Mouse (Mus musculus) skeletal muscle tissue, adult 2 months (tissue): Measurements from ENCODE around the gene Foxl2.

Source experiments
- DNase-seq: peaks from one replicate; pipeline ENCODE4 v3.0.0-alpha.2; 2012; ENCODE audit warnings: low read depth, low spot score

Foxl2 gene

DNA sequence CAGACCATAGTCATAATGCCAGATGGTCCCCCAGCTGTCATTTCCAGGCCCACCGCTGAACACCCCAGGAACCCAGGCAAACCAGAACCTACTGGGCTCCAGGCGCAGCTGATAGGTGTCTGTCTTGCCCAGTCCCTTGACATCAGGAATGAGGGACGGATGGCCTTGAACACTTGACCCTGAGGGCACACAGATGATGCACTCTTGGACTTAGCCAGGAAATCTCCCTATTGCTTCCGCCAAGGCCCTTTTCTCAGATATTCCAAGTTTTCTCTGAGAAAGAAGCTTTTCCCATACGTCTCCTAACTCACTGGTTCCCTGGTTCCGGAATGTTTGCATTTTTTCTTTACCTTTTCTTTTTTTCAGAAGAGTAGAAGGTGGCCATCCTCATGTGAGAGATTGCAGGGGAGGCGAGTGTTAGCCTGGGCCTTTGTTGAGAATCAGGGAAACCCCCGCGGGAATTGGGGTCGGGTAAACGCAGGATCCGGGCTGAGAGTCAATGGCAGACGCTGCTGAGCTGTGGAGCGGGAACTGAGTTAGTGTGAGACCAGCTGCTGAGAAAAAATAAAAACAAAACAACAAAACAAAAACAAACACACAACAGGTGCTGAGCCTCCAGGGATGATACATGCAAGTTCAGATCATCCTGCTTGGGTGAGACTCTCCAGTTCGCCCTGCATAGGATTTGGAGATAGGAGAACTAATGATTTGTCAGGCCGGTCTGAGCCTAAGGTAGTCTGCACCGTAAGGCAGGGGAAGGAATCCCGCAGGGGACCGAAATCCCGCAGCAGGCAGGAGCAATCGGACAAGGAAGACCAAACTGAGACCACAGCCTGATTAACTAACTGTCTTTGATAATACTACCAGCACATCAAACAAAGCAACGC is 6.7 kb downstream of the Foxl2 start:
- DNase-seq, result no peak

DNA sequence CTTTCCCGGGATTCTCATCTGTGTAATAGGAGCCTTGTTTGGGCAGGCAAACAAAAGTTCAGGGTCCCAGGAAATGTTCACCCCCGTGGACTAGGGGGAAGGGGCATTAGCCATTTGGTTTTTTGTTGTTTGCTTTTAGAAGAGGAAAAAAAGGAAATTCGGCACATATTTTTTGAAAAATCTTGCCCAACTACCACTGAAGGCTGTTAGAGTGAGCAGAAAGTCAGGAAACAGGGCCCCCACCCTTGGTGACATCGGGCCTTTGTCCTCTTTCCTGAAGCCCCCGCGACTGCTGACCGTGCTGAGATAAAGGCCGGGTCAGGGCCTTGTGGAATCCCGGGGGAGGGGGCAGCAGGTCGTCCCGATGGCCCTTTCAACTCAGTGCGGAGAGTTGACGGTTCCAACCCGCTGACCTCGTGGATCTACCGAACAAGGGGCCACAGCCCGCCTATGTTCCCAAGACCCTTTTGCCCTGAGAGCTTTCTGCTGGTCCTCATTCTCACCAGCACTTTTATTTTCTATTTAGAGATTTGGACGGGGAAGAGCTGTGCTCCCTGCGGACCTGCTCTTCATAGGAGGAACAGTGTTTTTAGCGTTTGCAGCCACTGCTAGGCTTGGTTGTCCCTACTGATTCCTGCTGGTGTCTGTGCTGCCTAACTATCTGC is 7.5 kb downstream of the Foxl2 start:
- DNase-seq, result no peak

DNA sequence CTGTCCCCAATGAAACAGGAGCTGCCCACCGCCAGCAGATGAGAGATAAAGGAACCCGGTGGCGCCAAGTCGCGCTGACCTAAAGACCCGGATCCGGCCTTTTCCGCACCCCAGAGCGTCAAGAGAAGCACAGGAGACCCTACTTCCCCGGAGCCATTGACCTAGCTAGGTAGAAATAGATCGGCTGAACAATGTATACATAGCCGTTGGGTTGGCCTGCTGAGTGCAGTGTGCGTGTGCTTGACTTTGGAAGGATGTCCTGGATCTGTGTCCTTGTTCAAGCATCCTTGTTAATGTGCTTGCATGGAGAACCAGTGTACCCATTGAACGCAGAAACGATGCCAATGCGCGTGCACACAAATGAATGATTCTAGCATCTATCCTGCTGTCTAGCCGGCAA is 8.6 kb downstream of the Foxl2 start:
- DNase-seq, result no peak

DNA sequence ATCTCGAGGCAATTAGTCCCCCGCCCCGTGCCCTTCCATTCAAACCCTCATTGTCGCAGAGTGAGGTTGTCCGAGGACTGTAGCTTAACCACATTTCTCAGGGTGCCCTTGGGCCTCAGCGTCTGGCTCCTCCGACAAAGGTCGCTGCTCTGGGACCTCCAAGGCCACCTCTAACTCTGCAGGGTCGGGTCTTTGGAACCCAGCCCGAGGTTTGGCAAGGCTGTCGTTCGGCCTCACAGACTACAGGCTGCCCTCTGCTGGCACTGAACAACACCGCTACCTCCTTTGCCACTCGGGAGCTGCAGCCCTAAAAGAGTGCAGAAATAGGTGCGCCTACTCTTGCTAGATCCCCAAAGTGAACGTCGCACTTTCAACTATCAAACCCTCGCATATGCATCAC is 10.0 kb downstream of the Foxl2 start:
- DNase-seq, result no peak

DNA sequence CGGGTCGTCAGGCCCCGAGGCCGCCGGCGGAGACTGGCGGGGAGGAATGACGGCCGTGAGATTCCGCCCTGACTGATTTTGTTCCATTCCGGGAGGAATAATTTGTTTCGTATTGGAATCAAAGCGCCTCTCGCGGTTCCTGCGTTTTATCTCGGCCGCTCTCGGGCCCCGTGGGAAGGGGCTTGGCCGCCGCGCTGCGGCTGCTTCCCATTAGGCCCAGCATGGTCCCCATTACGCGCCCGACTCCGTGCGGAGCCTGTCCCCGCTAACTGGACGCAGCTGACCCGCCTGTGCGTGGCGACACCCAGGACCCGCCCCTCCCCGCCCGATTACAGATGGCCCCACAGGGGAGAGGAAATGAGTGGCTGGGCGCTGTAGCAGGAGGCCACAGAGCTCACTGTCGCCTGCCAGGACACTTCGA is 18.0 kb downstream of the Foxl2 start:
- no peak for DNase-seq

DNA sequence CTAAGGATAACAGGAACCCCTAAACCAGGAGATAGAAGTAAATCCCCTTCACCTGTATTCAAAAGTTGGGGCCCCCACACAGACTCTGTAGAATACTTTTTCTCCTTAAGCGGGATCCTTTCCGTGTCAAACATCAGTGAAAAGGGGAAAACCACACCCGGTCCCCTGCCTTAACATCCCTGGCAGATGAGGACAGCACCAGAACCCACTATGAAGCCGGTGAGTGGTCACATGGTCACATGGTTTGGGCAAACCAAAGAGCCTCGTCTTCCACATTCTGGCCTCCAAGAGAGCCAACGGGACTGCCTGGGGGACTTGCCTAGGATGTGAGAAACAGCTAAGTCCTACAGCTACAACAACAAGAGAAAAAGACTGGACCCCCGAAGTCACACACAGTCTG is 18.5 kb downstream of the Foxl2 start:
- no peak for DNase-seq

DNA sequence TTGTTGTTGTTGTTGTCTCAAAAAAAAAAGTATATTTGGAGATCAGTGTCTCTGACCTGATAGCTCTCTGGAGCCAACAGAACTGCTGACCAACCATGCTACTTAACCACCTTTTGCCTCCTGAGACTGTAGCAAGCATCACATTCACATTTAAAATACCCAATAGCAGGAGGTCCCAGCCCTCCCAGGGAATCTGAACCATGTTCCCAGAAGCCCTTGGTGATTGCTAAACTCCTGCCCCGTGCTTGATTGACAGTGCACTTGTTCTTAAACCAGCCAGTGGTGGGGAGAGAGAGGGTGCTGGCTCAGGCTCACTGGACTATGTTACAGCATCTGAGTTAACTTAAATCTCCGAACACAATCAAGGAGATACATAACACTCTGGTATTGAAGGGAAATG is 19.8 kb downstream of the Foxl2 start:
- DNase-seq, result no peak

DNA sequence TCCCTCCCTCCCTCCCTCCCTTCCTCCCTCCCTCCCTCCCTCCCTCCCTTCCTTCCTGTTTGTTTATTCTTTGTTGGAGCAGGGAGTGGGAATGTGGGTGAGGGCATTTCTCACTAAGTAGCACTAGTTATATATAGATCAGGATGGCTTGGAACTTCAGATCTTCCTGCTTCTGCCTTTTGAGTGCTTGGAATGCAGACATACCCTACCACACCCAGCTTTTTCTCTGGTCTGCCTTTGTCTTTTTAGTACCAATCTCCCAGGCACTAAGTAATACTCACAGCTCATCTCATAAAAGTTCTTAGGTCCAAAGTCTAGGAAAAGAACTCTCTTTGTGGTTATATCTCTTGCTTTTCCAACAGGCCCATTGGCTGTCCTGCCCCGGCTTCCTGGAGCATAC is 21.0 kb downstream of the Foxl2 start:
- DNase-seq, result no peak

DNA sequence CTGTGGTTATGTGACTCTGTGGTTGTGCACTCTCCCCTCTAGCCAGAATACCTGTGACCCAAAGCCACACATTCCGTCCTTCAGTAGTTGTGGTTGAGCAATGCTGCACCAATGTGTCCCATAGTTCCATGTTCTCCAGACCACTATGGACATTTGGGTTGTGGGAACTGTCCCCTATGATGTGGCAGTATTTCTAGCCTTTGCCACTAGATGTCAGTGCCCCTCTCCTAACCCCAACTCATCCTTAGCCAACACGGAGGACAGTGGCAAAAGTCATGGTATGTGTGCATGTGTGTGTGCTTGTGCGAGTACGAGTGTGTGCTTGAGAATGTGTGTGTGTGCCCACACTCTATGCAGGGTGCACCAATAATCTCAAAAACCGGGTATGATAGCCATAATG is 21.4 kb downstream of the Foxl2 start:
- DNase-seq, result no peak

DNA sequence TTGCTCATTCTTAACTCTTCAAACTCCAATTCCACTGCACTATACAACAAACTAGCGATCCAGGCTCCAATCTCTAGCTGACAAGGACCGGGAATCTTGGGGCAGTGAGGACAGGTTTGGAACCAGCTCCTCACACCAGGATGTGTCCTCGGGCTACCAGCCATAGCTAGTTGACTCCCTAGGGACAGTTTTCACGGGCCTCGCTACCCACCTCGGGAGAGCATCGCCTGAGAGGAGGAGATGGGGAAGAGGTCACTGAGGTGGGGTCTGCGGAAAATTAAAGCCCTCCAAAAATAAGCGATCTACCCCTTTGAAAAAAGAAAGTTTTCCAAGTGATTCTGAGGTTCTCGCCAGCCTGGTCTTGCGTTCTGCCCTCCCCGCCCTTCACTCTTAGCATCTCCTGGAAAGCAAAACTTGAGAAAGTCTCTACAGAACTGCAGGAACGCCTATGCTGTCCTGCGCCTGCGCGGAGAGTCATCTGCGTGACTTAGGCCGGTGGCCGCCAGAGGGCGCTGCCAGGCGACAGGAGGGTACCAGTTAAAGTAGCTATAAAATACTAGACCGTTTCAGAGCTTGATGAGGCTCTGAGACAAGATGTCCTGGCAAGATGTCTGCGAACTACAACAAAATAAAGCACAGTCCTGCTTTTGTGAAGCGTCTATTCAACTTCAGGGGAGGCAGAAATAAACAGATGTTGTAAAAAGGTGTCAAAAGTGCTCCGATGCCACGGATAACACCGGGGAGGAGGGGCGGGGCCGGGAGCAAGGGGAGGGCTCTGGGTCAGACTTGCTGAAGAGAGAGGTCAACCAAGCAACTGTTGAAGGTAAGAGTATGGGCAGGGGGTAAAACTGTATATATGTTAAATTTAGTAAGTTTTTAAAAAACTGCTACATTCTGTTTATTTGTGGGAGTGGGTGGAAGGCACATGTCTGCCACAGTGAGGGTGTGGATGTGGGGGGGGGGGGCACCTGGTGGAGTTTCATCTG is 24.6 kb downstream of the Foxl2 start:
- peak; percentile 70 for DNase-seq

DNA sequence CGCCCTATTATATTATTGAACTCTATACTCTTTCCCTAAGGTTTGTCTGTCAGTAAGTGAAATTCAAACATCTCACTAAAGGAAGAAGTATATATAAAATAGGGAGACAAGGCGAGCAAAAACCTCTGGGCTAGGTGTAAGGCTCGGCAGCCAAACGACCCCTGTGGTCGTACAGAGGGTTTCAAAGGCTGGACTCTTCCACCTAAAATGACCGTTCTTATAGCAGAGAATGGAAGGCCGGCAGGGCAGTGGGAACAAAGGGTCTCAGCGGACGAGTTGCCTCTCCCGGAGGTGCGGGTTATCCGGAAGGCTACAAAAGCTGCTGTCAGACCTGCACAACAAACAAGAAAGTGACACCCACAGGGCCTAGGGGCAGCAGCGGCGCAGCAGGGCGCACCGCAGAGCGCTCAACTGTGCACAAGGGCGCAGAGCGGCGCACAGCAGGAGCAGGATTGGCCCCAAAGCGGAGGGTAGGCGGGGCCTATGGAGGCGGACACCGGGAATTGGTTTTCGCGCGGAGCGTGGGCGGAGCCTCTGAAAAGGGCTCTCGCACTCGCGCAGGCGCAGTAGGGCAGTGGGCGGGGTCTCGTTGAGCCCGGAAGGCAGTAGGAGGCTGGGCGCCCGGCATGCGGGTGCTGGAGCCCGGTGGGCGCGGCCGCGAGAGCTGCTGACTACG is 30.9 kb downstream of the Foxl2 start, which contains the start of gene Faim:
Faim (plus strand) TSS at position 574 of the 676 bp plus-strand sequence.
- peak; percentile 98 for DNase-seq

DNA sequence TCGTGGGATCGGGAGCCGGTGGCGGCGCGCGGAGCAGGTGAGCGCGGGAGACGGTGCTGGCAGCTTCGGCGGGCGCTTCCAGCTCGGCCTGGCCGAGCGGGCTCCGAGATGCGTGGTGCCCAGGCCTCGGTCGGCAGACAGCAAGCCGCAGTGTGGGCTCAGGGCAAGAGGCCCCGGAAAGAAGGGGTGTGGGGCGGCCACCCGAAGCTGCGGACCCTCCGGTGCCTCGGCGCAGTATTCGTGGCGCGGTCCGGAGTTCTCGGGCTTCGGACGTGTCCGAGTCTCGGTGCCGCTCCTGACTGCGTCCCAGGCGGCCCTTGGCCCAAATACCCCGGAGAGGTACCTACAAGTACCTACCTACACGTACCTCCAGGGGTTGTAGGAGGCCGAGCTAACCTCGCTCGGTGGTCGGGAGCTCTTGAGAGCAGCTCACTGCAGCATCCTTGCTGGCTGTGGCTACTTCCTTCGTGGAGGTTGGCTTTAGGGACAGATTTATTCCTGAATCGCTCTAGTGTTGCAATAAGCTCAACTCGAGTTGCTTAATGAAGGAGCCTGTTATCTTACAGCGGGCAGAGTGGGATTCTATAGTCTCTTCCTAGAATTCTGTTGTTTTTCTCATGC is 31.5 kb downstream of the Foxl2 start:
- DNase-seq, result no peak

DNA sequence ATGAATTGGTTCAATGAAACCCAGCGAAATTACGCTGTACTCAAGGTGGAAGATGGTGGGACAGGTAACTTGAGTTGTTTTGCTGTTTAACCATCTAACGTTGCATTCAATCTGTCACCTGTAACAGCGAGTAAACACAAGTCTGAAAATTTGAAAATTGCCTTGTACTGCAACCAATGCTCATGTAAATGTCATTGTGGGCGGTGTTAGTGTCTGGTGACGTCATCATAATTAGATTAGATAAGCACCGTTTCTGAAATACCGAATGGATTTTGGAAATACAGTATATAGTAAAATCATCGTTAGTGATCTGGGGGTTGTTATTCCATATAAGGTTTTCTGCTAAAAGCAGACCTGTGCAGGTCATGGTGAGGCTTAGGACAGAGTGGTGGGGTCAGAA is 32.0 kb downstream of the Foxl2 start:
- DNase-seq, result no peak

DNA sequence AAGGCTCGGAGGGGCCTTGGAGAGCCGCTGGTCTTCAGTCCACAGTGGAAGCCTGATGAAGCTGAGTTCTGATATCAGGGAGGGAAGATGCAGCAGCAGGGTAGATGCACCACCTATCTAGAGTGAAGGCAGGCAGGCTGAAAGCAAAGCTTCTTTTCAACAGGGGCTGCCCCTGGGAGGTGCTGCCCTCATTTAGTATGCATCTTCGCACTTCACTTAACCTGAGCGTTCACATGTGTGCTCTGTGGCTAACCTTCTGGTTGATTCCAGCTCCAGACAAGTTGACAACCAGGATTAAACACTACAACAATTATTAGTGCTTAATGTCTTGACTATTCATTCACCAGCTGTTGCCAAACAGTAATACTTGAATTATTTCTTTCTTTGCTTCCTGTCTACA is 39.0 kb downstream of the Foxl2 start:
- DNase-seq, result no peak

DNA sequence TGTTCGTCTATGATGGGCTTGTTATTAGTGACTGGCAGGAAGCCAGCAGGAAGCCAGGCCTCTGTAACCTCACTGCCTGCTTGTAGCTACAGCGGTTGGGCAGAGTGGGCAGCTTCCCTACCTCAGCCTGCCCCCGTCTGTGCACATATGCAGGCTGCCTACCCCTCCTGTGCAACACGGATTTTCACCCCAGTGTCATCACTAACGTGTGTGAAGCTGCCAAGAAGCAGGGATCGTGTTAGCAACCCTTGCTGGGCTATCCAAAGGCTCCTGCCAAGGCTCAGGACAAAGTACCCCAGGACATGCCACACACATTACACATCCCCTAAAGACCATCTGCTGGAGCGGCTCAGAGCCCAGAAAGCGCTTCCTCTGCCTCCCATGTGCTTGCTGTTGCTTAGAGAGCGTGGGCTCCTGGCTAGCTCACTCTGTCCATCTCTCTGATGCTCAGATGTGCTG is 44.8 kb downstream of the Foxl2 start:
- no peak for DNase-seq

DNA sequence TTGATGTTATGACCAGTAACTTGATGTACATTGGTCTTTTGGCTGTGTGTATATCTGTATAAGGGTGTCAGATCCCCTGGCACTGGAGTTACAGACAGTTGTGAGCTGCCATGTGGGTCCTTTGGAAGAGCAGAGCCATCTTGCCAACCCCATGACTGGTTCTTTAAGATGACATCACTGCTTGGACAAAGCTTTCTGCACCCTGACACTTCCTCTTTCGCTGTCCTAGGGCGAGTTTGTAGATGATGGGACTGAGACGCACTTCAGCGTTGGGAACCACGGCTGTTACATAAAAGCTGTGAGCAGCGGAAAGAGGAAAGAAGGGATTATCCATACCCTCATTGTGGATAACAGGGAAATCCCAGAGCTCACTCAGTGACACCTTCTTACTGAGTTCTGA is 46.2 kb downstream of the Foxl2 start:
- DNase-seq, result no peak
